Mouse (Mus musculus) heart, embryonic 16.5 days (tissue): ENCODE results near the gene Rtl8a. TPM values are rescaled to one million over a fixed set of nuclear protein-coding genes. Genes with fewer than 3 reads are reported as not detected.
"Not testable (repeated sequence)": the region's sequence is repeated elsewhere in the genome, so short reads cannot be mapped to it uniquely, and the experiment has no call there.

ENCODE experiments used
- ATAC-seq: fragments of 200-750 bp; cut with Nextera tagmentation; replicated peaks from 2 replicates; pipeline ENCODE4 v1.8.0; 2017; ENCODE audit warnings: moderate number of reproducible peaks; ENCODE audit not compliant: insufficient read depth, low FRiP score; ENCODE audit errors: extremely low read depth
- H3K27ac ChIP-seq: fragments of 300-500 bp; sonication (generic); 2 replicates; pipeline ENCODE4 v1.5.1; 2014; ENCODE audit warnings: mild to moderate bottlenecking, low read length, control low read depth, moderate library complexity
- H3K27me3 ChIP-seq: fragments of 300-500 bp; sonication (generic); 2 replicates; pipeline ENCODE4 v1.6.1; 2014; ENCODE audit warnings: low read length, mixed read lengths; ENCODE audit not compliant: control insufficient read depth, insufficient read depth
- H3K36me3 ChIP-seq: fragments of 300-500 bp; sonication (generic); 2 replicates; pipeline ENCODE4 v1.6.1; 2014; ENCODE audit not compliant: control insufficient read depth, insufficient read depth
- H3K4me1 ChIP-seq: fragments of 300-500 bp; sonication (generic); 2 replicates; pipeline ENCODE4 v1.6.1; 2014; ENCODE audit warnings: low read length, mixed read lengths; ENCODE audit not compliant: control insufficient read depth, insufficient read depth
- H3K4me2 ChIP-seq: fragments of 300-500 bp; sonication (generic); 2 replicates; pipeline ENCODE4 v1.6.1; 2014; ENCODE audit warnings: low read depth, mild to moderate bottlenecking, control low read depth, low read length
- H3K4me3 ChIP-seq: fragments of 300-500 bp; sonication (generic); 2 replicates; pipeline ENCODE4 v1.5.1; 2014; ENCODE audit warnings: mild to moderate bottlenecking, control low read depth, low read length
- H3K9ac ChIP-seq: fragments of 300-500 bp; sonication (generic); 2 replicates; pipeline ENCODE4 v1.6.1; 2014; ENCODE audit warnings: low read length, control low read depth
- H3K9me3 ChIP-seq: fragments of 300-500 bp; sonication (generic); replicated peaks from 2 replicates; pipeline ENCODE4 v1.6.1; 2016; ENCODE audit warnings: low read length; ENCODE audit not compliant: control insufficient read depth
- WGBS: fragments of 180-500 bp; shearing (Covaris S2); extraction: QIAGEN DNeasy Blood & Tissue Kit; methylation state at CpG from one replicate; pipeline ENCODE4 v1.1.7; 2014; 5-methylcytosine and 5-hydroxymethylcytosine counted together
- polyA plus RNA-seq: library from polyadenylated mRNA; unstranded; fragments of >200 nt; fragmentation: Nextera tagmentation; extraction: Ambion mirVana; gene quantifications from 2 replicates; pipeline ENCODE4 v1.2.1, GENCODE M21; 2015

Gene Rtl8a
- polyA plus RNA-seq, 1 experiment from 2014 or later, result 105 TPM

GRCm38 (mm10) chrX:53652917-53653316 is 9.4 kb upstream of the Rtl8a start:
- ATAC-seq, H3K4me1 ChIP-seq, H3K27me3 ChIP-seq, H3K36me3 ChIP-seq, H3K9me3 ChIP-seq, H3K4me3 ChIP-seq, H3K4me2 ChIP-seq, H3K9ac ChIP-seq, H3K27ac ChIP-seq: not testable (repeated sequence)
- WGBS, result 43% methylated on average over 4 of the region's 4 CpGs

- 74% methylated on average over 6 of the region's 6 CpGs for WGBS
- Histone ChIP-seq H3K9ac (no peak overlapping the region), H3K27me3 (no peaks in the 10 kb centered on the region)
Measured at GRCm38 (mm10) chrX:53645885-53646284, 2.4 kb upstream of the Rtl8a start.

GRCm38 (mm10) chrX:53642604-53642979 is 890 bp downstream of the Rtl8a start:
- H3K9ac ChIP-seq, H3K4me1 ChIP-seq, H3K27ac ChIP-seq, ATAC-seq, H3K27me3 ChIP-seq, H3K9me3 ChIP-seq, H3K36me3 ChIP-seq: not testable (repeated sequence)
- Histone ChIP-seq H3K4me2 (peak overlapping the region; percentile 52), H3K4me3 (peak overlapping the region; percentile 29; the same call in 1 of the 2 replicates)
- 55% methylated on average over 3 of the region's 4 CpGs for WGBS

More at GRCm38 (mm10) chrX:53645885-53646284, 2.4 kb upstream of the Rtl8a start:
- H3K4me2 ChIP-seq, result no peak overlapping the region
- H3K4me3 ChIP-seq, result no peak overlapping the region
- no peak overlapping the region for H3K27ac ChIP-seq
- H3K36me3 ChIP-seq, result no peaks in the 10 kb centered on the region
- no peaks in the 10 kb centered on the region for H3K9me3 ChIP-seq
- H3K4me1 ChIP-seq, result 0 out of 2 replicates have a peak, but pooled peaks cover 2% of the 10 kb centered on the region
- ATAC-seq, result no peak

GRCm38 (mm10) chrX:53638107-53638506 is 5.4 kb downstream of the Rtl8a start:
- not testable (repeated sequence) for H3K9ac ChIP-seq, H3K9me3 ChIP-seq, H3K27ac ChIP-seq, H3K4me3 ChIP-seq, H3K4me2 ChIP-seq, ATAC-seq, H3K27me3 ChIP-seq, H3K36me3 ChIP-seq, H3K4me1 ChIP-seq
- WGBS, result 43% methylated on average over 3 of the region's 3 CpGs

- not testable (repeated sequence) for H3K9me3 ChIP-seq, H3K36me3 ChIP-seq, H3K4me3 ChIP-seq, H3K4me1 ChIP-seq, H3K27ac ChIP-seq, H3K4me2 ChIP-seq, ATAC-seq, H3K9ac ChIP-seq, H3K27me3 ChIP-seq
Measured at GRCm38 (mm10) chrX:53611395-53611794, 32.1 kb downstream of the Rtl8a start.

GRCm38 (mm10) chrX:53610571-53610970 is 32.9 kb downstream of the Rtl8a start:
- H3K36me3 ChIP-seq, result no peaks in the 10 kb centered on the region
- no peaks in the 10 kb centered on the region for H3K4me1 ChIP-seq
- H3K27me3 ChIP-seq, result no peaks in the 10 kb centered on the region
- H3K9me3 ChIP-seq, result no peaks in the 10 kb centered on the region
- no peak overlapping the region for H3K9ac ChIP-seq
- 3% methylated on average over 3 of the region's 3 CpGs for WGBS
- H3K4me3 ChIP-seq, result no peak overlapping the region
- H3K4me2 ChIP-seq, result no peak overlapping the region
- ATAC-seq, result no peak
- no peak overlapping the region for H3K27ac ChIP-seq

- not testable (repeated sequence) for H3K9me3 ChIP-seq, ATAC-seq, H3K27me3 ChIP-seq, H3K4me1 ChIP-seq, H3K36me3 ChIP-seq
- H3K27ac ChIP-seq, result peak within 1 kb of the TSS; percentile 73
- 69% methylated on average over 3 of the region's 4 CpGs for WGBS
- H3K9ac ChIP-seq, result peak within 1 kb of the TSS; percentile 75
- peak within 1 kb of the TSS; percentile 60 for H3K4me3 ChIP-seq
- peak within 1 kb of the TSS; percentile 69 for H3K4me2 ChIP-seq
Measured at GRCm38 (mm10) chrX:53608879-53609278, 34.6 kb downstream of the Rtl8a start, which contains the start of gene Gm14597. Gene Gm14597, minus strand, starts transcription at chrX:53608979.

- WGBS, result 21% methylated on average over 18 of the region's 18 CpGs
- Histone ChIP-seq H3K27ac (peak overlapping the region; percentile 73), H3K4me2 (peak overlapping the region; percentile 69), H3K27me3 (no peaks in the 10 kb centered on the region), H3K4me3 (peak overlapping the region; percentile 60), H3K9me3 (no peaks in the 10 kb centered on the region), H3K4me1 (no peaks in the 10 kb centered on the region), H3K9ac (peak overlapping the region; percentile 75), H3K36me3 (no peaks in the 10 kb centered on the region)
- ATAC-seq, result 0 out of 2 replicates have a peak, but pooled peaks have one; percentile 22
Measured at GRCm38 (mm10) chrX:53608122-53608813, 35.2 kb downstream of the Rtl8a start.

GRCm38 (mm10) chrX:53607242-53608121 is 36.0 kb downstream of the Rtl8a start, which contains the start of gene Rtl8c:
Gene Rtl8c, plus strand, starts transcription at chrX:53608032.
- H3K27ac ChIP-seq, result peak within 1 kb of the TSS; percentile 73
- H3K4me1 ChIP-seq, result no peaks in the 10 kb centered on the region
- no peaks in the 10 kb centered on the region for H3K9me3 ChIP-seq
- WGBS, result 20% methylated on average over 20 of the region's 20 CpGs
- ATAC-seq, result peak; percentile 85
- H3K4me2 ChIP-seq, result peak within 1 kb of the TSS; percentile 69
- no peaks in the 10 kb centered on the region for H3K36me3 ChIP-seq
- H3K27me3 ChIP-seq, result no peaks in the 10 kb centered on the region
- peak within 1 kb of the TSS; percentile 60 for H3K4me3 ChIP-seq
- H3K9ac ChIP-seq, result peak within 1 kb of the TSS; percentile 75
